Mouse (Mus musculus): ENCODE data around the gene Zbtb20.

Zbtb20 gene

GRCm38 (mm10) chr16:43217336-43218006 is 341.8 kb downstream of the Zbtb20 start:
- DNase-seq, result no peak

GRCm38 (mm10) chr16:43219367-43219766 is 343.7 kb downstream of the Zbtb20 start:
- DNase-seq, result no peak

GRCm38 (mm10) chr16:43221313-43221712 is 345.6 kb downstream of the Zbtb20 start:
- DNase-seq, result no peak

- no peak for DNase-seq
These were observed 354.6 kb downstream of the Zbtb20 start for GRCm38 (mm10) chr16:43230253-43230652.

- DNase-seq, result no peak
These were observed 358.6 kb downstream of the Zbtb20 start for GRCm38 (mm10) chr16:43234249-43234648.

GRCm38 (mm10) chr16:43235317-43235716 is 359.6 kb downstream of the Zbtb20 start:
- DNase-seq, result no peak

- no peak for DNase-seq
These were observed 360.1 kb downstream of the Zbtb20 start for GRCm38 (mm10) chr16:43235721-43236159.

GRCm38 (mm10) chr16:43237551-43237950 is 361.9 kb downstream of the Zbtb20 start:
- DNase-seq, result no peak

- no peak for DNase-seq
These were observed 371.3 kb downstream of the Zbtb20 start for GRCm38 (mm10) chr16:43247026-43247425.

- DNase-seq, result no peak
These were observed 377.4 kb downstream of the Zbtb20 start for GRCm38 (mm10) chr16:43253077-43253476.

- no peak for DNase-seq
These were observed 378.1 kb downstream of the Zbtb20 start for GRCm38 (mm10) chr16:43253746-43254145.

GRCm38 (mm10) chr16:43256191-43256899 is 380.7 kb downstream of the Zbtb20 start:
- no peak for DNase-seq

- no peak for DNase-seq
These were observed 381.2 kb downstream of the Zbtb20 start for GRCm38 (mm10) chr16:43256900-43257281.

- no peak for DNase-seq
These were observed 383.8 kb downstream of the Zbtb20 start for GRCm38 (mm10) chr16:43259466-43259865.

GRCm38 (mm10) chr16:43260862-43261261 is 385.2 kb downstream of the Zbtb20 start:
- no peak for DNase-seq

GRCm38 (mm10) chr16:43274057-43274595 is 398.4 kb downstream of the Zbtb20 start:
- no peak for DNase-seq

- DNase-seq, result no peak
These were observed 401.1 kb downstream of the Zbtb20 start for GRCm38 (mm10) chr16:43276764-43277163.

- DNase-seq, result no peak
These were observed 410.6 kb downstream of the Zbtb20 start for GRCm38 (mm10) chr16:43286319-43286718.

GRCm38 (mm10) chr16:43286783-43287383 is 411.2 kb downstream of the Zbtb20 start:
- no peak for DNase-seq

- no peak for DNase-seq
These were observed 415.7 kb downstream of the Zbtb20 start for GRCm38 (mm10) chr16:43291423-43291822.

GRCm38 (mm10) chr16:43297953-43298596 is 422.4 kb downstream of the Zbtb20 start:
- no peak for DNase-seq

- no peak for DNase-seq
These were observed 424.7 kb downstream of the Zbtb20 start for GRCm38 (mm10) chr16:43300420-43300819.

- DNase-seq, result no peak
These were observed 426.5 kb downstream of the Zbtb20 start for GRCm38 (mm10) chr16:43302171-43302570.

Measured in thymus, postnatal 25 days (tissue).